Mouse (Mus musculus) lung, postnatal 10 days (tissue): ENCODE results near the gene Txk.

Experiments used
- DNase-seq: peaks from one replicate; pipeline ENCODE4 v3.0.0; 2021

The Txk gene

DNA sequence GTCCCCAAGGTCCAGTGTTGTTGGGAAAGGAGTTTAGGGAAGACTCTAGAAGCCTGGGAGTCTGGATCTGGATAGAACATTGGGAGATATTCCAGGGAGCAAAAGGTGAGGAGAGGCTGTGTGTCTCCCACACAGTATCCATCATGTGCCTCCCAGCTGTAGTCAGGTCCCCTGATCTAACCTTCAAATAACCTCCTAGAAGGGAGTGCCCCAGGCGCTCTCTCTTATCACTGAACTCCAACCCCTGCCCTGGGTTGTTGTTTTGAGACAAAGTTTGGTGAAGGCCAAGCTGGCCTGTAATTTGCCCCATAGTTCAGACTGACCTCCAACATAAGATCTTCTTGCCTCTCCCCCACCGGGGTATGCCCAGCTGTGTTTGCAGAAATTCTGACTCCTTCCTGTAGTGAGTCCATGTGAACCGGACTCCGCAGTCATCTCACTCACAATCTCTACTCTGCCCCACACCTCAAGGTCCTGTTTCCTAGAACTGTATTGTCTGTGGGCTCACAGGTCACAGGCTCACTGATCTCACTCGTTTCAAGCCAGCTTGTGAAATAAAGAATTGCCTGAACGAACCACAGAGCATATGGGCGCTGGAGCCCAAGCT, 3.8 kb downstream of the Txk start:
- no peak for DNase-seq

DNA sequence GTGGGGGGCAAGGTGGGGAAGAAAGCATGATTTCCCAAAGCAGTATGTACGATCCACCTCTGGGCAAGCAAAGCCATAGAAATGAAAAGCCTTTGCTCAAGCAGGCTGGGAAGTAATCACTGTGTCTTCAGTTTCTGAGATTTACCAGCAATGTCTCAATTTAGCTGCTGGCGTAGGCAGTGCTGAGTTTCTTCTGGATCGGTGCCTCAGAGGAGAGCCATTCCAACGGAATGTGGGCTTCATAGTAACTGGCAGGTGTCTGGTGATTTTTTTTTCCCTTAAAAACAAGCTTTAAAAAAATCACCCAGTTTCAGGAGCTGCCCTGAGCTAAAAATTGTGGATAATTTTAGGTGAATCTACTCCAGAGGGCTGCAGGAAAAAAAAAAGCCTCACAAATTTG, 5.2 kb downstream of the Txk start:
- DNase-seq, result no peak

DNA sequence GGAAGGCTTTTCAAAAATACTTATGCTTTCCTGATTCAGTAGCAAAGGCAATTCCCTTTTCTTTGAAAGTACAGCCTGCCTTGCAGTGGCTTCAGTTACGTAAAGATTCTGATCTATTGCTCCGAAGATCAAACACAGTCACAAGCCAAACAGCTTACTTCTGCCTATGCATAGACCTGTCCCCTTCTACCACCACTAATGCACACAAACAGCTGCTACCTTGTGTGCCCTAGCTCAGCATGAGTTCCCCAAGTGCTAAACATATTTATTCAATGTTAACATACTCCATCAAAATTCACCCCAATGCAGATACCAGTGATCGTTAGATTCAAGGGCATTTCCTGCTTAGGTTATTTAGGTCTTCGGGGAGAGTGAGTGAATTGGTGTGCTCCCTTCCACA, 6.1 kb downstream of the Txk start:
- DNase-seq, result no peak

DNA sequence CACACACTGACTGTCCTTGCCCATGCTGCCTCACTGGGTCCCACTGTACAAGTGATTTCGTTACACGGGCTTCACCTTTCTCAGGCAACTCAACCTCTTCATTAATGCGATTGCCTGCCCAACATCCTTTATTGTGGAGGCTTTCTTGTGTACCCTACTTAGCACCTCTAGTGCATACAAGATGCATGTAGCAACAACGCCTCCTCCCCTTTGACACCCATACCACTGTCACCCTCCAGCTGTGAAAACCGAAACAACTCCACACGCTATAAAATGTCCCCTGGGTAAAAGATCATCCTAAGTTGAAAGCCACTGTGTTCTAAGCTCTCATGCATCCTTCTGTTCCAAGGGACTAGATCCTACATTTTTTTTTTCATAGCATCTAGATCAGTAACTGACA, 9.5 kb downstream of the Txk start:
- no peak for DNase-seq

DNA sequence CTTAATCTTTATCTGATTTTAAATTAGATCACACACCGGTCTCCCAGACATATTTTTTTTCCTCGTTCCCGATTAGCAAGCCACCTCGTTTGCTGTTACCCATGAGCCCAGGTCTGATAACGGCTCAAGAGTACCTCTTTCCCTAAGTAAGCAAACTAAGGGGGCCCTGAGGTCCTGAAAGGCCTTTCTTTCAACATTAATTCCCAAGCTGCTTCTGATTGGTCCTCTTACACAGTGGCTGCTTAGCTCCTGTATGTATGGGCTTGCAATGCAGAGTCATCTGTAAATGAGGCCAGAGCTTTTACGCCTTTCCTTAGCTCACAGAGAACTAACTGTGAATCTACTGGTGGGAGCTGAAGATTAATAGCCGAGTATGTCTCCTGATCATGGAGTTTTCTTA, 15.7 kb downstream of the Txk start:
- no peak for DNase-seq

DNA sequence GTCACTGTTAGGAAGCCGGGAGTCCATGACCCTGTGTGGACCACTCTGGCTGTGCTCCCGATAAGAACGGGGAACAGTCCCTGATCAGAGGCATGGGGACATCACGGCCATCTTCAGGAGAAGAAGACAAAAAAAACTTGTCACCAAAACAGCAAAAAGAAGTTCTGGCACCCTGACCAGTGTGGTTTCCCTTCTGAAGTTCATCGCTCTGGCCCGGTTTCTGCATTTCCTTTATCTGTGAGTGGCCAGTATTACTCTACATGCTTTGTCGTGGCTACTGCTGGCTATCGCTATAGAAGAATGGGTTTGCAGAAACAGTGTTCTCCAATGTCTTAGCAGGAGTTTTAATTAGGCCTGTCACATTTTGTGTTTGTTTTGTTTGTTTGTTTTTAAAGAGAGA, 16.1 kb downstream of the Txk start:
- no peak for DNase-seq

DNA sequence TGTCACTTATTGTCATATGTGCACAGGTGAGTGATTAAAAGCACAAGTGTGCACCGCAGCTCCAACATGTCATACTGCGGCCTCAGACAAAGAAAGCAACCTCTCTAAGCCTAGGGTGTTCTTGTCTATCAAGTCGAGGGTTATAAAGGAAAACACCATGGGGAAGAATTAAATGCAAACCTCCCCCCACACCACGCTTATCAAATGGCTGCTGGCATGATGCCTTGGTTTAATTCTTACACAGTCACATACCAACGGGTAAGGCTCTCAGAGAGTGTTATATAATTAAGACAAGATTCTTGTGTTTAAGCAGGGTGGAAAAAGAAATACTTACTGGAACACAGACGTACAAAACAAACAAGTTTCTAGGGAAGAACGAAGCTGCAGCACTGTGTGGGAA, 16.8 kb downstream of the Txk start:
- no peak for DNase-seq

DNA sequence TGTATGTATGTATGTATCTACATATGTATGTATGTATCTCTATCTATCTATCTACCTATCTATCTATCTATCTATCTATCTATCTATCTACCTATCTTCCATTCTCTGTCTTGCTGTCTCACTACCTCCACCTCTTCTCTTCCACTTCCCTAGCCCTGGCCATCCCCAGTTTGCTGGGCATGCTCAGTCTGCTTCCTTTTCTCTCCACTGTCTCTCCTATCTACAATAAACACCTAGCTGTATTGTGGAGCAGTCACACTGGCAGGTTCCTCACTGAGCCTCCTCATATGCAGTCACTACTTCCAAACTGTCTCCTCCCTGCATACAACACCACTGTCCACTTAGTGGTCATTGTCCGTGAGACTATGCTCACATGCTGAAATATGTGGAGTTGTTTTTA, 19.7 kb downstream of the Txk start:
- no peak for DNase-seq

DNA sequence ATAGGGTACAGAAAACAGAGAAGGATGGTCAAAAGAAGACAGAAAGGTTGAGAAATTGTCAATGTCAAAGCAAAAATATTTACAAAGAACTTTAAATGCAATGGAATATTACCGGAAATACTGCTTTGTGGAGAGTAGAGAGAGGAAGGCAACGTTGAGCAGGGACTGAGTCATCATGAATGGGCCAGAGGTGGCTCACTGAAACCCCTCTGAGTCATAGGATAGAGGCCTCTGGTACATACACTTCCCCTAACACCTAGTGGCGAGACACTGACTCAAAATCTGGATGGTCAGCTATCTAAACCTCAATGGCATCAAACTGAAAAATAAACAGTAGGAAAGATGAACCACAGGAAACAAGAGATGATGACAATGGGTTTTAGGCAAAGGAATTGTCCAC, 27.2 kb downstream of the Txk start:
- no peak for DNase-seq

DNA sequence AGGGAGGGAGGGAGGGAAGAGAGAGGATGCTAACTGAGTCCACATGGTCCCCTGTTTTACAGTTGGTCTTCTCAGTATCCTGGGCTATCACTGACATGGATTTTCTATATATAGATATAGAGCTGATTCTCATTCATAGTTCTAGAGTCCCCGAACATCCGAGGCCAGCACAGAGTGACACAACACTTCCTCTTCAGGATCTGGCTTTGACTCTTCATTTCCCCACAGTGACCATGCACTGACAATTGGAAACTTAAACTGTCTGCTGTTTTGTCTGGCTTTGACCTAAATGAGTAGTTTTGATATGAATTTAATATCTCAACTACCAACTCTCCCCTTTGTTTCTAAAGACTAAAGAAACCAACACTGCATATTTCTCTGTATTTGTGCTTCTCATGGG, 29.1 kb downstream of the Txk start:
- DNase-seq, result no peak

DNA sequence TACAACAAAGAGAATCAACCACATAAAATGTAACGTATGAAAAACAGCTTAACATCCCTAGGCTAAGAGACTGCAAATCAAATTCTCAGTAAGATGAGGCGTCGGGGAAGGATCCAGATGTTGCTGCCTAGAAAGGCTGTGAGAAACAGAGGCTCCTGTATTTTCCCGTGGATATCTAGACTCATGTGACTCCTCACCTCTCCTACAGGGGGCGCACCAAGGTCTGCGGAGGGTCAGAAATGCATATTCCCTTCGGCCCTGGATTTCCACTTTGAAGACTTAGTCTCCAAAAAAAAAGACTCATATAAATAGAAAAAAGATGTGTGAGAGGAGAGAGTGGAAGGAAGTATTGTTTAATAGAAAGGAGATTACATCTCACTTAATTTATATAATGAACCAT, 32.0 kb downstream of the Txk start:
- no peak for DNase-seq

DNA sequence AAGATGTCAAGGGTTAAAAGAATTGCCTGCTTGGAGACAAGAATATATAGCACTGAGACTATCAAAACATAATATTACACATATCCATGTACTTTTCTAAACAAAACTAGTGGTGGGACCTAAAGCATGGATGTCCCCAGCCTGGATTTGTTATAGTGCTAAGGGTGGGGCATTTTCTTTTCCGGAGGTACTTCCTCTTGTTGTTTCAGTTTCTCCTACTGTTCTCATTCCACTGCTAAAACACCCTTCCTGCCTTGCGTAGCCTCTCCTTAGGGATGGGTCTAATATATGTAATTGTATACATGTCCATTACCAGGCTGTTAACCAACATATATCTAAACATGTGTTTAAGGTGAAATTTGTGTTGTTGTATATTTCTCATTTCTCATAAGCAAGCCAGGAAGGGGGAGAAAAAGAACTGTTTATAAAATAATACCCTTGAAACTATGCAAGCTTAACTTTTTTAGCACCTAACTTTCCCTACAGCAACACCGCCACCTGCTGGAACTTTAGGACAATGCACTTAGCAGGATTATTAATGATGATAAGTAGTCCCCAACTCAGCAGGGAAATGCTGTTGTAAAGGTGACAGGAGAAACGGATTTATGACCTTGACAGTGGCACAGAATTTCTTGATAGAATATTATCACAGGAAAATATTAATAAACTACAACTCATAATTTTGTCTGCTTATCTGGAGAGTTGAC, 41.9 kb downstream of the Txk start:
- DNase-seq, result peak; percentile 82

DNA sequence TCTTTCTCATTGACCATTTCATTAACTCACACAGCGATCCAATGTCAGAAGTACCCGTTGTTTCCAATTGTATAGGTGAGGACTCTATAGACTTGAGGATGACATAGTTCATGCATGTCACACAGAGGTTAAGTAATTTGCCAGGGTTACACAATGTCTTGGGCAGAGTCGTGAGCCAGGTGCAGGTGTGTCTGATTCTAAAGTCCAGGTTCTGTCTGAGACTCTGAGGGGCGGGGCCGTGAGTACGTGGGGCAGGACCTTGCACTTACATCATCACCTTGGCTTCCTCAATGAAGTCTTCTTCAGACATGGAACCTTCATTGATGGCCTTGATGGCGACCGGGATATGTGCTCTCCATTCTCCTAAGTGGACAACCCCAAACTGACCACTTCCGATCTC, 42.6 kb downstream of the Txk start:
- DNase-seq, result no peak

DNA sequence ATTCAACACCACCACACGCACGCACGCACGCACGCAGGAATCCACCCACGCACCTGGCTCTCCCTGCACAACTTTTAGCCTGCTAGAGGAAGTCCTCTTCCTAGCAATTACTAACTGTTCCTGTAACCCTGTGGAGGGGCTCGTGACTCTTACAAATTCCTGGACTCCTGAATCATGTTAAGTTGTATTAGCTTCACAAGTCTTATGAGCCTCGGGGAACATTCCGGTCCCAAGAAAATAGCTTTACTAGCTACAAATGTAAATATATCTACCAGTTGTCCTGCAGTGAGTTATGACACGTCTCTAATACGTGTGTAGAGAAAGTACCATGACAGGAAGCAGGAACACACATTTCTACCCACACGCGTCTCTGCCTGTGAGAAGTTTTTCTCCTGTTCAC, 43.1 kb downstream of the Txk start:
- DNase-seq, result no peak

DNA sequence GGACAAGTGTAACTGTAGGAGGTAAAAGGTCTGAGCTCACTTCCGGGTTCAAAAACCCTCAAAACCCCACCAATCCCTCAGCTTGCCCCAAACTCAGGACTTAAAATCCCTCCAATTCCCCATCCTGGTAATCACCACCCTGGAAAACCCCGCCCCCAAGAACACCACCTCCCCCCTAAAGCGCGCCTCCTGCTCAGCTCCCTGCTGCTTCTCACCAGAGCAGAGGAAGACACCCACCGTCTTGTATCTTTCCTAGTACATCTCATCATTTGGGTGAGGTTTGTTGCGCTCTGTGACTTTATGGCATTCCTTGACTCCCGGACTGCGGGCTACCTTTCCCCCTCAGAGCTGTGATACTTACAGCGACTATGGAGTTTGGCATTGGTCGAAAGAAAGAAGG, 45.9 kb downstream of the Txk start:
- DNase-seq, result no peak

DNA sequence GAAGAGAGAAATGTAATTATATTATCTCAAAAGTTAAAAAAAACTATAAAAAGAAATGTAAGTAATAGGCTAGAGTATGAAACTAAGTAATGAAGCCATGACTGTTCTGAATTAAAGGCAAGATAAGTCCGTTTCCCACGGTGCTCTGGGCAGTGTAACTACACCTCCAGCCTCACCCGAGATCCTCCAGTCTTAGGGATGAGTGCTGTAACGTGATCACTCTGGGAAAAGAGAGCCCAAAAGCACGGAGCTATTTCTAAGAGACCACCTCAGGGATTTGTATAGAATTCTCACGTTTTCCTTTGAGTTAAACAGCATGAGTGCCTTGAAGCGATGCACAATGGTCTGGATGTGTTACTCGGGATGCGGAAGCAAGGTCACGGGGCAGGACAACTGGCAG, 46.5 kb downstream of the Txk start:
- no peak for DNase-seq

DNA sequence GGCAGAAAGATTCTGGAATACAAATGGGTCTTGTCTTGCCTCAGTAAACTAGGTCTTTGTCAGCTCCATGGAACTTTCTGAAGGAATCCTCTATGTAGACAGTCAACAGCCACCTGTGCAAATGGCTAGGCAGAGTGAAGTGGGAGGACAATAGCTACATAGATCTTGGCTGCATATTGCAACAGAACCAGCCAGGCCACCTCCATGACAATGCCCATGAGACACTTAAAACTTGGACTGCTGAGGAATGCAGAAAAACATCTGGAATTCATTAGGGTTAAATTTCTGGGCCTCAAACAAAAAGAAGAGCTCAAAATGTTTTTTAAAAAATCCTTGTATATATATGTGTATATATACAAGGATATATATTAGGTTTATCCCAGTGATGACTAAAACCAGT, 50.4 kb downstream of the Txk start:
- no peak for DNase-seq

DNA sequence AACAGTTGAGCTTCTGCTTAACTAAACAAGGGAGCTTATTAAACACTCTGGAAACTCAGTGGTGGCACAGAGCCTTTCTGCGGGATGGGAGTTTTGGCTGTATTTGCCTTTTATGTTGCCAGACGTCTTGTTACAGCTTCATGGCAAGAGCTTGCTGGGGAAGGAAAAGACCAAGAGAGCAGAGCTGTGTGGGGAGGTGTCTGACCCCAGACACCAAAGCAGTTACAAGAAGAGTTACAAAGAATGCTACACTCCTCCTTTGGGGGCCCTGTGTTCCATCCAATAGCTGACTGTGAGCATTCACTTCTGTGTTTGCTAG, 53.1 kb downstream of the Txk start:
- DNase-seq, result peak; percentile 24

DNA sequence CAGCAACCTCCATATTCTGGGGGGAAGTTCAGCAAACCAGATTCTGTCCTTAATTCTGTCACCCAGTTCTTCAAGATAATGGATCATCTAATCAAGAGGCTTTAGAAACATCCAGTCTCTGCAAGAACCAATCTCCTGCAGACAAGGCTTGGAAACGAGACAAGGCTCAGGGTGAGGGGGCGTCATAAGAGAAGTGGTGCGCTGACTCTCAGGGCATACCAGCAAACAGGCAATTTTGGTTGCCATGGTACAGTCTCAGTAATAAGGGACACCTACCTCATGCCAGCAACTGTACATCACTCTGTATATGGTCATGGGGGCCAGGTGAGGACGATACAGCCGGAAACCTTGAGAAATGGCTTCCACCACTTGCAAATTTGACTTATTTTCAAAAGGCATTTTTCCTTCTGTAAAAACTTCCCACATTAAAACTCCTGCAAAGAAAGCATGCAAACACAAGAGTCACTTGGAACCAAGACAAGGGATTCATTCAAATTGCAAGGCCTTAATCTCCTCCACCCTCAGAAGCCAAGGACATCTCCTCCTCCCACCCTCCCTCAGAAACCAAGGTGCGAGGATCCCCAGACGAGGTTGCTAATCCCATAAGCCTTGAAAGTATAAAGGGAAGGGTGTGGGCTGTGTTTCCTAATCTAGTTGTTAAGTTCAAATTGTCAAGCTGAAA, 53.6 kb downstream of the Txk start:
- no peak for DNase-seq

DNA sequence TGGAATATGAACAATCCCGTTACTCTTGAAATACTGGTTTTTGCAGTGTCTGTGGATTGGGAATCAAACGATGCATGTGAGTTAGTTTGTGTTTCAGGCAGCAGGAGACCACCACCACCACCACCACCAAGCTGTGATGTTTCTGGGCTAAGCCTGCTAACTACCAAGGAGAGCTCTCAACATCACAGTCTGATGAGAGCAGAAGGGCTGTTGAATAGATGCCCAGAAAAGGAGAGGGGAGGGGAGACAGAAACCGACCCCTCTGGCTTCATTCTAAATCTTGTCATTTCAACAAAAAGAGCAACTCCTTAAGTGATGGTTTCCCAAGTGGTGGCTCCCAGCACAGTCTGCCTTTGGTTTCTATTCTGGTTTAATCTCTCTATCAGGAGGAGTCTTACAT, 54.2 kb downstream of the Txk start:
- DNase-seq, result no peak

DNA sequence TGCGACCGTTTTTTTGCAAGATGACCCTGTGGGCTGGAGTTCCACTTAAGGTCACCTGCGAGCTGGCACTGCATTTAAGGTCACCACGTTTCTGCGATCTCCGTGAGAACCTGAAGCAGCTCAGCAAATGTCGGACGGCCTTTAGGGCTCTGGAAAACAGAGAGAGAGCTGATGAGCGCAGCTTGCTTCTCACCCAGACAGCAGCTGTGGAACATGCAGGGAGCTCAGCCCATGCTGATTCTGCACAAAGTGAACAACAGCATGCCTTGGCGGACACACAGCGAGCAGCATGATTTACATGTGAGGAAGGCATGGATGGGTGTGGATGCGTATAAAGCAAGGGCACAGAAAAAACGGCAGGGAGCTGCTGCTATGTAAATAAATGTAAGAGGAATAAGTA, 56.1 kb downstream of the Txk start:
- DNase-seq, result no peak

DNA sequence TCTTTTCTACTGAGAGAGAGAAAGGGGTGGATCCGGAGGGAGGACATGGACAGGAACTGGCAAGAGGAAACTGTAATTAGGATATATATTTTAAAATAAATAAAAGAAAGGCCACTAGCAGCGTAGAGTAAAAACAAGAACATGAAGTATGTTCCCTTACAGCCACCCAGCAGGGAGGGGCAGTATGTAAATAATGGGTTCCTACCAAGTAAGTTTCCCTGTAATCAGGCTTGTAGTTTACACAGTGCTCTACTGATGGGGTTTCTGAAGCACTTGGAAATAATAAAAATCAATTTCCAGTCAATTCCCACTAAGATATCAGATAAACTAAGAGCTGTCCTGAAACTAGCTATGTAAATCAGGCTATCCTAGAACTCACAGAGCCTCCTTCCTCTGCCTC, 57.9 kb downstream of the Txk start:
- no peak for DNase-seq

DNA sequence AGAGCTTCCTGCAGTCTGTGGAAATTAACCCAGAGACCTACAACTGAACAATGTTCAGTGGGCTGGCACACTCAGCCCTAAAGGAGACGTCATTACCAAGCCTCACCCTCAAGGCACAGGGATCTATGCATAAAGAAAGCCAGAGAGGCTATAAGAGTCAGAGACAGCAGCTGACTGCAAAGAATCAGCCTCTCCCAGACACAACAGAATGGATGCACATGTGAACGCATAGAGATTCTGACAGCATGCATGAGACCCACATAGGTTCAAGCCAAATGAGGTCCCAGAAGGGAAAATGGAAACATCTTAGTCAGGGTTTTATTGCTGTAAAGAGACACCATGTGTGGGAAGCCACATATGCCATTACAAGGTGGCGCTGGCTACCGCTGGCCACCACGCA, 62.1 kb downstream of the Txk start:
- DNase-seq, result no peak

DNA sequence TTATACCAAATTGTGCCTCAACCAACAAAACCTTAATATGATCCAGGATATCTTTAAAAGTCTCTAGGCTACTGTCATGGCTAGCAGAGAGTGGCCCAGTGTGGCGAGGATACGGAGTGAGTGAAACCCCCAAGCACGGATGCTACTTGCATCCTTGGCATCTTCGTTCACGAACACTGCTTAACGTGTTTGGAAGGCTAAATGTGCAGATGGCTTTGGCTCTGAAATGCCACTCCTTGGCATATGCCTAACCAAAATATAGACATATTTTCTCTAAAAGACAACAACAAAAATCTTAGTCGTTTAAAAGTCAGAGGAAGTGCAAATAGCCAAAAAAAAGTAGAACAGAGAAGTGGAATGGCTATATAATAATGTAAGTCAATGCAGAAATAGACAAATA, 63.0 kb downstream of the Txk start:
- DNase-seq, result no peak

DNA sequence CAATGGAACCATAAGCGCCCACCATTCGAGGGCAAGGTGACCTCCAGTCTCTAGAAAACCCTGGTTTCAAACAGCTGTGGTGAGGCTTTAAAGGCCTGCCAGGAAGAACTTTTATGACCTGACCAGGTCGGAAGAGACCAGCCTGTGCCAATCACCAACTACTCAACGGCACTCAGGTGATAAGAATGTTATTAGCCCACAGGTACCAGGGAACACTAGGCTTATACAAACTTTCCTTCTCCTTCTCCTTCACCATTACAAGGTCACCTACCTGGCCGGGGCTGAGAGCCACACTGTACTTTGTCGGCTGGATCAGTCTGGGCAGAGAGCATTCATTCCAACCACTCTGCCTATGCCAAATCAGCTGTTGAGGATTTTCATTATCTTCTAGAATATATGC, 71.1 kb downstream of the Txk start:
- no peak for DNase-seq
